Comparison of ENCODE assay signal across 8 mouse cellular contexts in the genomic region with DNA sequence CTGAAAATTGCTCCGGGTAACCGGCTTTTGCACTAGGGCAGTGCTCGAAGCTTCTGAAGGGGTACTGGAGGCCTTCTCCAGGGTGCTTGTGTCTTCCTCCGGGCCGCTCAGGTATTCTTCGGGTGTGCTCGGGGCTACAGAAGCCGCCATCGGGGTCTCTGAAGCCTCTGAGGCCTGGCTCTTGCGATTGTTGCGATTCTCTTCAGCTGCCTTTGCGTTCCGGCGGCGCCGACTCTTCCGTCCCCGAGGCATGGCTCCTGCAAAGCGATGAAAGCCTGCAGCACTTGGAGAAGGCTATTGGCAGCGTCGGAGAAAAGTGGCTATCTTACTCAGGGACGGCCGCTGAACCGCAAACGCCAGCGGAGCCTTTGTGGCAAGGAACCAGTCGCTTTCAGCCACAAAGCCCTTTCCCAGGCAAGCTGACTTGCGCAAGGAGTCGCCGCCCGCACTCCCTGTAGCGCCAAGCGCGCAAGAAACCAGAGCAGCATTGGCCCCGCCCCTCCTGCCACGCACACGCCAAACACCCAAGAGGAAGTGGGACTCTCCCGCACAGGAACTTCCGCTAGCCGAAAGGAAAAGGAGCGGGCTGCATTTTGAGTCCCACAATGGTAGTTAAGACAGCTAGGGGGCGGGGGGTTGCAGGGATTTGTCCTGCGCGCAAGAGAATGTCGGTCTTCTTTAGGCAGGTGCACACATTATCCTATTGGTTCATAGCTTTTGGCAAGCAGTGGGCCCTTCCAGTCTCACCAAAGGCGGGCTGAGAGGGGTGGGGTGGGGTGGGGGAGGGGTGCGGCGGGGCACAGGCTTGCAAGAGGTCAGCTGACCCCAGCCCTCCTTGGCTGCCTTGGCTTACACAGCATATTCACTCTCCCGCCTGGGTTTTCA. TPM values are rescaled to one million over a fixed set of nuclear protein-coding genes. Genes with fewer than 3 reads are reported as not detected.
DNase-seq lines count a peak whose midpoint lies in the region; TF ChIP-seq lines count a peak whose summit lies in the region.

Gene Mageh1, minus strand, starts transcription at position 489 of the 885 bp plus-strand sequence.

- peak within 1 kb of the TSS; percentile 71 for H3K4me3 ChIP-seq in cortical plate, adult 2 months (ENCODE audit: insufficient read depth, low read length)

- H3K4me1 ChIP-seq in cortical plate, adult 2 months (ENCODE audit: control insufficient read depth, insufficient read depth, low read length), result no peaks in the 10 kb centered on the region; the same call in 1 of the 2 replicates

- peak within 1 kb of the TSS; percentile 90 for H3K27ac ChIP-seq in cortical plate, adult 2 months (ENCODE audit: insufficient read depth, low read length)

- no peak for TF ChIP-seq CTCF in cortical plate, adult 2 months (IDR thresholded peaks at IDR 0.05; ENCODE audit: extremely low read depth, insufficient read depth, low read length)

- DNase-seq in adrenal gland, adult (ENCODE audit: inconsistent age in 2 of 2, low spot score in 1 of 2), result peak; percentile 83 to 91
- peak; percentile 78 for DNase-seq in gastrocnemius, postnatal 14 days
- peak; percentile 12 for DNase-seq in hindlimb bud, embryonic 11.5 days (ENCODE audit: extremely low spot score, low read depth, low spot score)
- DNase-seq in left cerebral cortex, adult 18-20 months (ENCODE audit: low spot score in 2 of 2), result peak; percentile 76 to 82
- DNase-seq in lung, postnatal 36 days, result peak; percentile 87
- DNase-seq in right cerebral cortex, adult 18-20 months, result peak; percentile 89
- peak; percentile 71 to 79 for DNase-seq in urinary bladder, postnatal 4 days (ENCODE audit: low spot score in 2 of 2)

- TF ChIP-seq POLR2A in cortical plate, adult 2 months (IDR thresholded peaks at IDR 0.05; ENCODE audit: extremely low read depth, insufficient read depth, low read length), result peak; percentile 77

- intact Hi-C loops in gastrocnemius, postnatal 14 days (cut with DNase I; ENCODE audit: low total_unique reads), result no loop called here

RNA-seq across cellular contexts. Expression of gene Mageh1, which starts in this region (rescaled TPM):
- 39.8 and 42.6 TPM in 2 replicates for polyA plus RNA-seq in cortical plate, adult 2 months (2012; rRNA removed)
- total RNA-seq in gastrocnemius, postnatal 14 days (2021), result 1 to 10 TPM; 6.9 to 9.7 TPM
- total RNA-seq in left cerebral cortex, adult 18-20 months (2021), result 10 to 100 TPM; 46.4 to 46.6 TPM

Comparison
In these comparisons a context has a peak if more than half of its experiments do, and no peak if none do; other contexts are left out.
1. Peak in every context shown above with its lines: DNase-seq, H3K4me3 ChIP-seq and H3K27ac ChIP-seq.
2. RNA of gene Mageh1 (total RNA-seq): 46.4 to 46.6 TPM in left cerebral cortex, adult 18-20 months; 6.9 to 9.7 TPM in gastrocnemius, postnatal 14 days; every median in the first group is over 4 times any median in the second.
3. DNase-seq: peak in every context shown above with its lines; median percentile 89 in right cerebral cortex, adult 18-20 months; 87 in adrenal gland, adult; 87 in lung, postnatal 36 days; 79 in left cerebral cortex, adult 18-20 months; 78 in gastrocnemius, postnatal 14 days; 75 in urinary bladder, postnatal 4 days; 12 in hindlimb bud, embryonic 11.5 days.